Mouse (Mus musculus) CH12F3 (cell line): ENCODE measurements around the gene Rc3h1.
"Not testable (repeated sequence)": the region's sequence is repeated elsewhere in the genome, so short reads cannot be mapped to it uniquely, and the experiment has no call there.

Experiments
- in situ Hi-C: fragments of 300-500 bp; cut with MboI; formaldehyde crosslinking; loops from 2 replicates; pipeline ENCODE4 v1.14.3; 2020; ENCODE audit warnings: low sequenced_read_pairs

Gene Rc3h1

GRCm38 (mm10) chr1:160906057-160906557, at the start of gene Rc3h1:
Rc3h1 (plus strand) TSS chr1:160906418.
- in situ Hi-C loops: no loop called here

GRCm38 (mm10) chr1:160858132-160858531, 48.1 kb upstream of the Rc3h1 start:
- in situ Hi-C loops: no loop called here

DNA sequence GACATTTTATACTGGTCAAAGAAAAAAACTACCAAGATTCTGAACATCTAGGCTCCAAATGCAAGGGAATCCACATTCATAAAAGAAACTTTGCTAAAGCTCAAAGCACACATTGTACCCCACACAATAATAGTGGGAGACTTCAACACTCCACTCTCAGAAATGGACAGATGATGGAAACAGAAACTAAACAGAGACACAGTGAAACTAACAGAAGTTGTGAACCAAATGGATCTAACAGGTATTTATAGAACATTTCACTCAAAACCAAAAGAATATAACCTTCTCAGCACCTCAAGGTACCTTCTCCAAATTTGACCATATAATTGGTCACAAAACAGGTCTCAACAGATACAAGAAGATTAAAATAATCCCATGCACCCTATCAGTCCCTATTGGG, 46.3 kb upstream of the Rc3h1 start:
- in situ Hi-C loops: loop anchor here (10.0 kb wide), 2 partner anchors 105 to 455 kb away; no protein-coding TSS in a partner anchor

GRCm38 (mm10) chr1:160861142-160861541, 45.1 kb upstream of the Rc3h1 start:
- in situ Hi-C loops: loop anchor here (10.0 kb wide), 2 partner anchors 106 to 456 kb away; no protein-coding TSS in a partner anchor

- in situ Hi-C loops: loop anchor here (10.0 kb wide), 2 partner anchors 107 to 457 kb away; no protein-coding TSS in a partner anchor
These were observed 44.6 kb upstream of the Rc3h1 start for GRCm38 (mm10) chr1:160861632-160862031.

DNA sequence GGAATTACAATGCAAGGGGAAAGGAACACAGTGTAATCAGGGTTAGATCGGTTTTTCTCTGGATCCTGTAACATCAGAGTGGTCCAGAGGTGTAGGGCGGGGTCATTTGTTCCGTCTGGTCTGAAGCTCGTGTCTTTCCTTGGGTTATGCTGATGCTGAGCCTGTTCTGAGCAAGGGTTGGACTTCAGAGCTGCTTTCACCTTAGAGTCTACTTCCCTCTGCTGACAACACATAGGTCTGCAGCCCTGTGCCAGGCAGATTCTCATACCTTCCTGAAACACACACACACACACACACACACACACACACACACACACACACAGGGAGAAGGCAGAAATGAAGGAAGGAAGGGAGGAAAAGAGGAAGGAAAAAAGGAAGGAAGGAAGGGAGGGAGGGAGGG, 43.2 kb upstream of the Rc3h1 start:
- in situ Hi-C loops: loop anchor here (10.0 kb wide), 2 partner anchors 108 to 458 kb away; no protein-coding TSS in a partner anchor

GRCm38 (mm10) chr1:160874757-160875156, 31.5 kb upstream of the Rc3h1 start:
- in situ Hi-C loops: no loop called here

DNA sequence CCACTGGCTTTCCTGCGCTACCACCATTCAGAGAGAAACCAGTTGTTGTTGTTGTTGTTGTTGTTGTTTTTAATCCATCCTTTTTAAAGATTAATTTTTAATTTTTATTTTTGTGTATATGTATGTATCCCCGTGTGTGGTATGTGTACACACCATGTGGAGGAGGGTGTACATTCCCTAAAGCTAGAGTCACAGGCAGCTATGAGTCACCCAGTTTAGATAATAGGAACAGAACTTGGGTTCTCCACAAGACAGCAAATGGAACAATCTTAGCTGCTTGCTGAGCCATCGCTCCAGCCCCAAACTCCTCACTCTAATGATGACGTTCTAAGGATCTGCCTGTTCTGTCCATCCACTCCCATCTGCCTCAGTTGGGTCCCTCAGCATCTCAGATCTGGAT, 29.2 kb upstream of the Rc3h1 start:
- in situ Hi-C loops: no loop called here

DNA sequence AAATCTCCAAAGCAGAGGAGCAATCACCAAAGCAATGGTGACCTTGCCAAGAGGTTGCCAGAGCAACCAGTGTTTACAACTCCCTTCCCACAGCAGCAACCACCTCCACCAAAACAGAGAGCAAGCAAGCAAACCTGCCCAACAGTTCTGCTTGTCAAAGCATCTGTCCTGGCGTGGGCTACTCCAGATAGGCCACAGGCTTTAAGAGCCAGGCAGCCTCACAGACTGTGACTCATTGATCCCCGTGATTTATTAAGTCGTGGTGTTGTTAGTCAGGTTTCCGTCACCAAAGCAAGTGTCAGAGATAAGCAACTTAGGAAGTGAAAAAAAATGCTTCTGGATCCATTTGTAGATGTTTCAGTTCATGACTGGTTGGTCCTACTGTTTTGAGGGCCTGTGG, 27.7 kb upstream of the Rc3h1 start:
- in situ Hi-C loops: no loop called here

- in situ Hi-C loops: not testable (repeated sequence)
These were observed 24.8 kb upstream of the Rc3h1 start for GRCm38 (mm10) chr1:160881378-160881777.

DNA sequence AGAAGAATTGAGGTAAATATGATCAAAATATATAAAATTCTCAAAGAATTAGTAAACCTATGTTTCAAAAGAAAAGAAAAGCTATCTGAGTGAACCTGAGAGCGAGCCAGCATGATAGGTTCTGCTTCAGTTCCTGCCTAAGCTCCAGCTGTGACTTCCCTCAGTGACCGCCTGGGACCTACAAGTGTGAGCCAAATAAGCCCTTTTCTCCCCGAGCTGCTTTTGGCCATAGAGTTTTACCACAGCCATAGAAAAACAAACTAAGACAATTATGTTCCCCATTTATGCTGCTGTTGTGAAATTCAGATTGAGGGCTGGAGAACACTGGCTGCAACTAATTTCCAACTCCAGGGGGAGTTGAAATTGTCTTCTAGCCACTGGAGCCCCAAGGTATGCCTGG, 24.2 kb upstream of the Rc3h1 start:
- in situ Hi-C loops: no loop called here

- in situ Hi-C loops: no loop called here
These were observed 21.9 kb upstream of the Rc3h1 start for GRCm38 (mm10) chr1:160884273-160884672.

- in situ Hi-C loops: no loop called here
These were observed 21.2 kb upstream of the Rc3h1 start for GRCm38 (mm10) chr1:160884993-160885392.

GRCm38 (mm10) chr1:160899701-160900100, 6.5 kb upstream of the Rc3h1 start:
- in situ Hi-C loops: no loop called here

DNA sequence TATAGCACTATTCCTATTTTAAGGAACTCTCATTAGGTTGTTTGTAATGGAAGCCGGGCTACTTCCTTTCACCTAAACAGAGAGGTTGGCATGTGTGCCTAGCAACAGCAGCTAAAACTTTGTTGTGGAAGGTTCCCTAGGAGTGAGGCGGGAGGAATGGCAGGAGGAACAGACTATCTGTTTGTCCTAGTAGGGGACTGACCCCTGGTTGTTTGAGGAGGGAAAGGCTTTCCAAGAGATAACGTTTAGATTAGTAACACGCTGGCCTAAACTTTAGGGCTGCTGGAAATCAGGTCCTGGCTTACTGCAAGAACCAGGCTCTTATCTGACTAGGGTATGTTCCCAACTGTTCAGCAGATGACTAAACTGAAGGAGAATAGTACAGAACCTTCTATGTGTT, 2.2 kb upstream of the Rc3h1 start:
- in situ Hi-C loops: no loop called here

- in situ Hi-C loops: no loop called here
These were observed 602 bp downstream of the Rc3h1 start for GRCm38 (mm10) chr1:160906558-160907481.

DNA sequence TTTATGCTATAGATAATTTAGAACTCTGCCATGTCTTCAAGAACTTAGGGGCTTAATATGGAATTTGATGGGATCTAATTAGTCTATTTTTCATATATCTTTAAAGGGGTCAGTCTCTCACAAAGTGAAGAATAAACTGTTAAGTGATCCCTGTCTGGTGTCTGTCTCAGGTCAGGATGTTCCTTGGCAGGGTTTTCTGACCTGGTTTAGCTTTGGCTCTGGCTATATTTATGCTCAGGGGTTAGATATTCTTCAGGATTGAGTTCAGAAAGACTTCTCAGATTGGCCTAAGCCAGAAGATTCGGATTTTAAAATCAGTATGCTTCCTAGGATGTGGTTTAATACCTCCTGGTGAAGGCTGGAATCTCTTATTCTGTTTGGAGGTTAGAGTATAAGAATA, 4.0 kb downstream of the Rc3h1 start:
- in situ Hi-C loops: no loop called here

GRCm38 (mm10) chr1:160910812-160911211, 4.6 kb downstream of the Rc3h1 start:
- in situ Hi-C loops: no loop called here

DNA sequence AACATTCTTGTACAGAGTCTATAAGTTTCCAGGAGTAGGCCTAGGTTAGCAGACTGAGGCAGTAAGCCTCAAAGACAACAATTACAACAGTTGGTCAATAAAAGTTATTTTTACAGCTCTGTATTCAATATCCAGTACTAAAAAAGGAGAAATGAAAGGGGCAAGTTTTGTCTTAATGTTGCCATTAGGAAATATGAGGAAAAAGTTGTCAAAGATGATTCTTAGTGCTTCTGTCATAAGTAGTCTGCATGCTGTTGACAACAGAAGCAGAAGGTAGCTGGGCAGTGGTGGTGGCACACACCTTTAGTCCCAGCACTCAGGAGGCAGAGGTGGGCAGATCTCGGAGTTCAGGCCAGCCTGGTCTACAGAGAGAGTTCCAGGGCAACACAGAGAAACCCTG, 13.2 kb downstream of the Rc3h1 start:
- in situ Hi-C loops: no loop called here

DNA sequence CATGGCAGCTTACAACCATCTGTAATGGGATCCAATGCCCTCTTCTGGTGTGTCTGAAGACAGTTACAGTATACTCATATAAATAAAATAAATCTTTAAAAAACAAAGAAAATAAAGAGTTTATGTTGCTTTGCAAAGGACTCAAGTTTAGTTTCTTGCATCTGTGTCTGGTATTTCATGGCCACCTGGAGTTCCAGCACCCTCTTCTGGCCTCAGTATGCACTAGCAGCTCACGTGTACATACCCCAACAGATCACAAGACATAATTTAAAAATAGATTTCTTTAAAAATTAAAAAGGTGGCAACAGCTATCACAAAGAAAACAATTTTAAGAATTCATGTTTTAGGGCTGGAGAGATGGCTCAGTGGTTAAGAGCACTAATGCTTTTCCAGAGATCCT, 15.7 kb downstream of the Rc3h1 start:
- in situ Hi-C loops: no loop called here

DNA sequence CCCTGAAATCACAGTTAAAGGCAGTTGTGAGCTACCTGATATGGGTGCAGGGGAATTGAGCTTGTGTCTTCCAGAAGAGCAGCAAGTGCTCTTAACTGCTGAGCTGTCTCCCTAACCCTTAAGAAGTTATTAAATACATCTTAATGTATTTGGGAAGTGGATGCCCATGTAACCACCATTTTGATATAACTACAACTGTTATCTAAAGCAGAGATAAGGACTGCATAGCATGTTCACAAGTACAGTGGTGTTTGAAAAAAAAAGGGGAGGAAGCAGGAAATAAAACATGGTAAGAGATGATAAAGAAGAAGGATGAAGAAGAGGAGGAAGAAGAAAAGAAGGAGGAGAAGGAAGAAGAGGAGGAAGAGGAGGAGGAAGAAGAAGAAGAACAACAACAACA, 25.1 kb downstream of the Rc3h1 start:
- in situ Hi-C loops: no loop called here

DNA sequence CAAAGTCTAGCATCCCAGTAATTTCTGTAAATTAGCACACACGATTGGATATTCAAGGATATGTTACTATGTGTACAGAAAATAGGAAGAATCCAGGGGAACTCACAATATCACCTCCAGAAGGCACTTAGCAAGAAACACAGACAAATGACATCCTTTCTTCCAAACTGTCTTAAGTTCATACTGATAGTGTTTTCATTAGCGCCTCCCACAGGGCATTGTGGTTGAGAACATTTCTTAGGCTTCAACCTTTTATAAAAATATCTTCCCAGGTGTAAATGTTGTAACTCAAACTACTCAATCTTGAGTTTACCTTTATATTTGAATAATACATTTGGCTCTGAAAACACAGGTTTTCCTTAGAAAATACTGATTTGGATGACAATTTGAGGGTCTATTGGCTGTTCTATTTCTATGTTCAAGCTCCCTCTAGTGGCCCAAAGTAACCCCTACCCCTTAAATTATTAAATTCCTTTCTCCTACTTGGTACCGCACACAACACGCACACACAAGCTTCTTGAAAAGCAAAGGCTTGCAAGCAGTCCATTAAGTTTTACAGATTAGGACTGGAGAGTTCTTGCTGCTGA, 27.8 kb downstream of the Rc3h1 start:
- in situ Hi-C loops: no loop called here
